Mouse (Mus musculus) liver, embryonic 14.5 days (tissue): ENCODE measurements around the gene Arpc1a. TPM values are rescaled to one million over a fixed set of nuclear protein-coding genes. Genes with fewer than 3 reads are reported as not detected.

ENCODE experiments used
- ATAC-seq: fragments of 200-750 bp; cut with Nextera tagmentation; 2 replicates; pipeline ENCODE4 v1.8.0; 2017; ENCODE audit warnings: moderate number of reproducible peaks, mild to moderate bottlenecking, moderate library complexity; ENCODE audit not compliant: insufficient read depth
- DNase-seq, 3 experiments: peaks; one replicate each; pipeline ENCODE4 v3.0.0-alpha.2; 2012 to 2013; ENCODE audit warnings: low read depth in 3 of 3, low spot score in 3 of 3
- H3K27ac ChIP-seq: fragments of 300-500 bp; sonication (generic); 2 replicates; pipeline ENCODE4 v1.5.1; 2014; ENCODE audit warnings: moderate library complexity, mild to moderate bottlenecking, control low read depth, inconsistent platforms
- H3K27me3 ChIP-seq: fragments of 300-500 bp; sonication (generic); 2 replicates; pipeline ENCODE4 v1.6.1; 2014; ENCODE audit warnings: mild to moderate bottlenecking, low read length, moderate library complexity; ENCODE audit not compliant: control insufficient read depth, insufficient read depth
- H3K36me3 ChIP-seq: fragments of 300-500 bp; sonication (generic); replicated peaks from 2 replicates; pipeline ENCODE4 v1.6.1; 2014; ENCODE audit warnings: low read depth; ENCODE audit not compliant: control insufficient read depth, insufficient read depth
- H3K4me1 ChIP-seq, 2 experiments: fragments of 200-500 bp in 1 of 2; fragments of 300-500 bp in 1 of 2; sonication (generic) in 1 of 2; replicated peaks; 2 replicates each; pipeline ENCODE4 v1.6.1; 2012 to 2014; ENCODE audit warnings: antibody characterized with exemption in 1 of 2, inconsistent platforms in 1 of 2, low read length in 1 of 2; ENCODE audit not compliant: control insufficient read depth in 2 of 2, insufficient read depth in 2 of 2
- H3K4me2 ChIP-seq: fragments of 300-500 bp; sonication (generic); 2 replicates; pipeline ENCODE4 v1.6.1; 2014; ENCODE audit warnings: low read depth, mild to moderate bottlenecking, control low read depth, moderate library complexity
- H3K4me3 ChIP-seq, 2 experiments: fragments of 200-500 bp in 1 of 2; fragments of 300-500 bp in 1 of 2; sonication (generic) in 1 of 2; 2 replicates each; pipeline ENCODE4 v1.5.1; 2012 to 2014; ENCODE audit warnings: low read depth in 2 of 2, low read length in 2 of 2, mild to moderate bottlenecking in 2 of 2, control low read depth in 1 of 2, inconsistent platforms in 1 of 2, moderate library complexity in 1 of 2; ENCODE audit not compliant: insufficient read depth in 1 of 2
- H3K9ac ChIP-seq: fragments of 300-500 bp; sonication (generic); replicated peaks from 2 replicates; pipeline ENCODE4 v1.6.1; 2014; ENCODE audit warnings: mild to moderate bottlenecking, control low read depth, moderate library complexity
- H3K9me3 ChIP-seq: fragments of 300-500 bp; sonication (generic); 2 replicates; pipeline ENCODE4 v1.6.1; 2016; ENCODE audit warnings: low read length, mixed read lengths; ENCODE audit not compliant: control insufficient read depth
- CTCF ChIP-seq: IDR thresholded peaks from 2 replicates; pipeline ENCODE4 v1.5.1; 2016; ENCODE audit warnings: antibody characterized with exemption, low read depth, control low read depth
- EP300 ChIP-seq: IDR thresholded peaks from 2 replicates; pipeline ENCODE4 v1.6.1; 2016; ENCODE audit warnings: antibody characterized with exemption, low read depth
- WGBS: fragments of 180-500 bp; shearing (Covaris S2); extraction: QIAGEN DNeasy Blood & Tissue Kit; methylation state at CpG from one replicate; pipeline ENCODE4 v1.1.7; 2014; ENCODE audit not compliant: insufficient replicate concordance; 5-methylcytosine and 5-hydroxymethylcytosine counted together
- polyA plus RNA-seq, 2 experiments: library from polyadenylated mRNA; depleted of rRNA in 1 of 2; stranded (reverse) in 1 of 2; unstranded in 1 of 2; fragments of >200 nt; fragmentation: Nextera tagmentation in 1 of 2; extraction: Ambion mirVana in 1 of 2; gene quantifications; 2 replicates each; pipeline versions ENCODE4 v1.2.1 to v1.2.3; 2012 to 2014

Gene Arpc1a
- polyA plus RNA-seq, 2 experiments = 47.2 to 51.5 TPM

DNA sequence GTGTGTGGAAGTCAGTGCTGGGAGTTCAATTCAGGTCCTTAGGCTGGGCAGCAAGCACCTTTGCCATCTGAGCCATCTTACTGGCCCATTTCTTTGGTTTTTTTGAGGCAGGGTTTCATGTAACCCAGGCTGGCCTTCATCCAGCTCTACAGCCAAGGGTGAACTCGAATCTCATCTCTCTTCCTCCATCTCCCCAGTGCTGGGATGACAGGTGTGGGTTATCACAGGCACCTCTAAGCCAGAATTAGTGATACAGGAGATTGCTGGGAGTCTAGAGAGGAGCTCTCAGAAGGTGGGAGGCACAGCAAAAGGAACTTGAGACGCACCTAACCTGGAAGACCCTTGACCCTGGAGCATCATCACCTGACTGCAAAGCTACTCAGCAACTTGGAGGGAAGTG lies 29.8 kb downstream of the Arpc1a start:
- Histone ChIP-seq H3K4me2 (peak overlapping the region; percentile 71), H3K9ac (no peak overlapping the region), H3K4me1 (no peaks in the 10 kb centered on the region), H3K27ac (no peak overlapping the region), H3K36me3 (peaks cover 4% of the 10 kb centered on the region; the same call in 1 of the 2 replicates), H3K4me3 (peak overlapping the region; percentile 59 to 82; a peak in 2 of 4 replicates), H3K27me3 (no peaks in the 10 kb centered on the region), H3K9me3 (no peaks in the 10 kb centered on the region)
- ATAC-seq (no peak), DNase-seq (no peak)
- no peak for TF ChIP-seq EP300
- TF ChIP-seq CTCF = no peak
- 36% methylated on average over 2 of the region's 2 CpGs for WGBS

DNA sequence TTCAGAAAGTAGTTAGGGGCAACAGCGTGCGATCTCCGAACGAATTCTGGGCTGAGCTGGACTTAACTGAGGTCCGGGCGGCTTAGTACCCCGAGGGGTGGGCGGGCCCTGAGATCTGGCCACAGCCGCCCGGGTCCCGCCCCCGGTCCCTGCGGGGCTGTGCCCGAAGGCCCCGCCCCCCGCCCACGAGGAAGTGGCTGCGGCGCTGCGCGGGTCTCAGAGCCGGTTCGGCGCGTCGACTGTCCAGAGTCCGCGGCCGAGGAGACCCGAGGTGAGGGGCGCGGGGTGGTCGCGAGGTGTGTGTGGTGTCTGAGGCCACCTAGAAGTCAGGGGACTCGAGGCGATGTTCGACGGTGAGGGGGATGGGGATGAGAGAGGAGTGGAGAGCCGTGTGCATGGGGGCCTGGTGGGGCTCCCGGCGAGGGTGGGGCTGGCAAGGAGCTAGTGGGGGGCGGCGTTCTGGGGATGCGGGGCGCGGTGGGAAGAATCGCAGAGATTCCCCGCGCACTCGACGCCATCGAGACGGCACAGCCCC lies 30.5 kb downstream of the Arpc1a start, which contains the start of gene Arpc1b:
Gene Arpc1b, plus strand, starts transcription at position 145 of the 535 bp plus-strand sequence.
- peak within 1 kb of the TSS; percentile 71 for H3K4me2 ChIP-seq
- DNase-seq (peak in 2 of 3 experiments; percentile 32 to 47), ATAC-seq (peak; percentile 66)
- no peaks in the 10 kb centered on the region for H3K36me3 ChIP-seq
- no peaks in the 10 kb centered on the region for H3K9me3 ChIP-seq
- no peak for TF ChIP-seq CTCF
- no peak for TF ChIP-seq EP300
- H3K27ac ChIP-seq = no peak within 1 kb of the TSS
- no peaks in the 10 kb centered on the region for H3K4me1 ChIP-seq
- no peaks in the 10 kb centered on the region for H3K27me3 ChIP-seq
- under 1% methylated on average over 52 of the region's 53 CpGs for whole genome bisulfite sequencing
- H3K9ac ChIP-seq = peak within 1 kb of the TSS; percentile 57
- peak within 1 kb of the TSS; percentile 59 to 82 for H3K4me3 ChIP-seq

DNA sequence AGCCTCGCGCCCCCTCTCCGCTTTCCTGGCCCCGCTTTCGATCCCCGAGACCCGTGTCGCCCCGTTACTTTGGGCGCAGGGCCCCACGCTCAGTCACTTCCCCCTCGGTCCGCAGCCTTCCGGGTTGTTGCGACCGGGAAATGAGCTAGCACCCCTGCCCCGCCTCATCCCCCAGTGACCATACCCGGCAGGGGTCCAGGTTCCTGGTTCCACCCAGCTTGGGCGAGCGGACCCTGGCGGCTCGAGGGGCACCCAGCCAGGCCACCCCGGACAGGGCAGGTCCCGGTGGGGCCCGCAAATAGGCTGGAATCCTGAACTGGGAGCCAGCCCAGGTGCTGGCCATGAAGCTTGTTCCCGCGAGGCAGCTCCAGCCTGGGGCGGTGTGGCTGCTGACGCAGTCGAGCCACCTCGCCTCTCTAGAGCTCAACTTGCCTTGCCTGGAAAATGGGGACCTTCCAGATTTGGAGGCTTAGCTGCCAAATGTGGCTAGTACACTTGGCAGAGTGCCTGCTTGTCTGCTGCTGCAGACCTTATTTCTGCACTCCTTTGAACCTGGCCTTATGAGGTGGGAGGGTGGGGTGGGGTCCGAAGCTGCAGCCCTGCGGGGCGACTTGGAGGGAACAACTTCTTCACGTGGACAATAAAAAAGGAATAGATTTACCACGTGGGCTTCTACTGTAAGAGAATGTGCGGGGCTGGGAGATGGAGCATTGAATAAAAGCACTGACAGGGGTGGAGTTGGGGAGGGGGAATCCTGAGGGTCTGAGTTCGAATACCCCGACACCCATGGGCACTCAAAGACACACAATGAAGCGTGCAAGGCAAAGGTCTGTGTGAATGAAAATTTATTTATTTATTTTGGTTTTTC lies 31.2 kb downstream of the Arpc1a start:
- no peaks in the 10 kb centered on the region for H3K9me3 ChIP-seq
- H3K27me3 ChIP-seq = no peaks in the 10 kb centered on the region
- WGBS = 5% methylated on average over 40 of the region's 40 CpGs
- no peak overlapping the region for H3K27ac ChIP-seq
- peak; percentile 38; the same call in 1 of the 2 replicates for ATAC-seq
- no peak for TF ChIP-seq EP300
- no peak for TF ChIP-seq CTCF
- H3K36me3 ChIP-seq = no peaks in the 10 kb centered on the region
- no peaks in the 10 kb centered on the region for H3K4me1 ChIP-seq
- peak overlapping the region; percentile 57 for H3K9ac ChIP-seq
- peak overlapping the region; percentile 59 to 82 for H3K4me3 ChIP-seq
- no peak for DNase-seq
- H3K4me2 ChIP-seq = peak overlapping the region; percentile 71

DNA sequence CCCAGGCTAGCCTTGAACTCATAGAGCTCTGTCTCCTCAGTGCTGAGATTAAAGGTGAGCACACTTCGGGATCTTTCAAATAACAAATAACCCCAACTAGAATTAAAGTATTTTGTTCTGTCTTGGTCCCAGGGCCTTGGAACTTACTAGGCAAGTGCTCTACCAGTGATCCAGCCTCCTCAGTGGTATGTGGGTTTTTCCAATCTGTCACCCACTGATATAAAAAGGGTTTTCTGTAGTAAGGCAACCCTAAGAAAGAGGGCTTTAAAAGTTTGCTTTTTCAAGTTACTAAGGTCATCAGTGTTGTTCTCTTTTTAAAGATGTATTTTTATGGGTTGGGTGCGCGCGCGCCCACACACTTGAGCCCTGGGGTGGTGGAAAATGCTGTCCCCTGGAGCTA lies 32.1 kb downstream of the Arpc1a start:
- 70% methylated on average over 5 of the region's 5 CpGs for WGBS

DNA sequence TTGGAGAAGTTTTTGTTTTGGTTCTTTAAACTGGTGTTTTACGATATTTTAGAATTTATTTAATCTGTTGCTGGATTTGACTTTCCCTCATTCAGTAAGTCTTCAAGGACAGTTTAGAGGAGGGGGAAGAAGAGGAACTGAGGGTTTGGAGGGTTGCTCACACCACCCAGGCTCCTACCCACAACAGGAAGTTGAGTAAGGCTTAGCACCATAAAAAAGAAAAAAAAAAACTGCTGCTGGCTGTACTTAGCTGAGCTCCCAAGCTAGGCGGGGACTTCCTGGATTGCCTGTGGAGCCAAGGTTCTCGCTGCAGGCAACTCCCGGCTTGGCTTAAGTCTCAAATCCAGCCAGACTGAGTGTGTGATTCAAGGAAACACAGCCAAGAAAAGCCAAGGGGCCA lies 32.7 kb downstream of the Arpc1a start:
- no peaks in the 10 kb centered on the region for H3K27me3 ChIP-seq
- DNase-seq = no peak
- no peaks in the 10 kb centered on the region for H3K9me3 ChIP-seq
- TF ChIP-seq CTCF = no peak
- H3K4me2 ChIP-seq = peak overlapping the region; percentile 71
- no peak for ATAC-seq
- H3K4me1 ChIP-seq = no peaks in the 10 kb centered on the region
- H3K4me3 ChIP-seq = peak overlapping the region in 1 of 2 experiments; percentile 16; a peak in 1 of 4 replicates
- no peak overlapping the region for H3K27ac ChIP-seq
- H3K9ac ChIP-seq = no peak overlapping the region
- H3K36me3 ChIP-seq = no peaks in the 10 kb centered on the region
- WGBS = 10% methylated on average over 4 of the region's 4 CpGs

More for the DNA sequence above, 32.1 kb downstream of the Arpc1a start:
- DNase-seq (no peak), ATAC-seq (no peak)
- Histone ChIP-seq H3K9me3 (no peaks in the 10 kb centered on the region), H3K4me3 (peak overlapping the region in 1 of 2 experiments; percentile 14; a peak in 1 of 4 replicates), H3K36me3 (no peaks in the 10 kb centered on the region), H3K9ac (no peak overlapping the region), H3K4me1 (no peaks in the 10 kb centered on the region), H3K27me3 (no peaks in the 10 kb centered on the region), H3K4me2 (peak overlapping the region; percentile 71), H3K27ac (no peak overlapping the region)
- TF ChIP-seq CTCF = no peak
- TF ChIP-seq EP300 = no peak
